In the genomic region with DNA sequence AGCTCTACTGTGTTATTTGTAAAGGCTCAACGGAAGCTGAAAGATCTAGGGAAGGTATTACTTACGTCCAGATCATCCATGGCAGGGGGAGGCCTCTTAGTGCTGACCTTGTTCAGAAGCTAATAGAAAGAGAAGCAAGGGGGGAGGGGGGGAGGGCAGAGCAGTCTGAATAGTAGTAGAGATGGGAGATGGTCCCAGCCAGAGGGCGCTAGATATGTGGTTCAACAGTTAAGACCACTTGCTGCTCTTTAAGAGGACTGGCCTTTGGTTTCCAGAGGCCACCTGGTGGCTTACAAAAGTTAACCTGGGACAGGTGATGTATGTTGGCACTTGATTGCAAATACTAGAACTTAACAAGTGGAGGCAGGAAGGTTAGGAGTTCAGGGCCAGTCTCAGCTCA, we compare ENCODE assay signal across 14 mouse cellular contexts. TPM values are rescaled to one million over a fixed set of nuclear protein-coding genes. Genes with fewer than 3 reads are reported as not detected.
DNase-seq lines count a peak whose midpoint lies in the region; ATAC-seq and TF ChIP-seq lines count a peak whose summit lies in the region.
"Had no signal": no experiment of that assay in that cellular context is flagged by ENCODE, and none has a peak within 500 bp of the region (broad histone marks: within the 10 kb centered on the region; RNA-seq: fewer than 3 reads in every experiment).

No protein-coding gene starts in this region.

- H3K4me1 ChIP-seq in intestine, postnatal 0 days (replicated peaks; ENCODE audit: control insufficient read depth, insufficient read depth, low read length) = no peaks in the 10 kb centered on the region
- H3K4me1 ChIP-seq in intestine, embryonic 16.5 days (ENCODE audit: control insufficient read depth, insufficient read depth, low read length) = peaks cover 13% of the 10 kb centered on the region
- H3K4me1 ChIP-seq in lung, embryonic 14.5 days (ENCODE audit: insufficient read depth) = peaks cover 6% of the 10 kb centered on the region; the same call in 1 of the 2 replicates

- ATAC-seq in intestine, postnatal 0 days = no peak
- ATAC-seq in intestine, embryonic 16.5 days = no peak
- no peak for ATAC-seq in lung, embryonic 14.5 days (ENCODE audit: insufficient read depth)
- no peak for ATAC-seq in megakaryocyte, adult 5-6 weeks (ENCODE audit: poor library complexity, severe bottlenecking)

- no peak overlapping the region for H3K27ac ChIP-seq in intestine, postnatal 0 days (ENCODE audit: low read depth, low read length)
- H3K27ac ChIP-seq in intestine, embryonic 16.5 days (ENCODE audit: low read length) = no peak overlapping the region
- no peak overlapping the region for H3K27ac ChIP-seq in lung, embryonic 14.5 days (ENCODE audit: low read depth)
- H3K27ac ChIP-seq: heart, embryonic 13.5 days; hindbrain, embryonic 12.5 days; lung, embryonic 15.5 days had no signal

- H3K36me3 ChIP-seq in intestine, postnatal 0 days (ENCODE audit: control insufficient read depth, insufficient read depth) = no peaks in the 10 kb centered on the region
- H3K36me3 ChIP-seq in intestine, embryonic 16.5 days (ENCODE audit: control insufficient read depth, insufficient read depth, low read length) = no peaks in the 10 kb centered on the region
- peaks cover 4% of the 10 kb centered on the region; the same call in 1 of the 2 replicates for H3K36me3 ChIP-seq in lung, embryonic 14.5 days (ENCODE audit: insufficient read depth)
- H3K36me3 ChIP-seq: hindbrain, embryonic 12.5 days; lung, embryonic 15.5 days had no signal

- 43% methylated on average over 3 of the region's 3 CpGs for WGBS in intestine, postnatal 0 days
- 30% methylated on average over 3 of the region's 3 CpGs for WGBS in intestine, embryonic 16.5 days
- 40% methylated on average over 3 of the region's 3 CpGs for WGBS in lung, embryonic 14.5 days

- no peak overlapping the region for H3K4me3 ChIP-seq in intestine, postnatal 0 days (ENCODE audit: low read depth, low read length)
- H3K4me3 ChIP-seq in intestine, embryonic 16.5 days (ENCODE audit: low read length) = no peak overlapping the region
- no peak overlapping the region for H3K4me3 ChIP-seq in lung, embryonic 14.5 days (ENCODE audit: low read depth, low read length)
- H3K4me3 ChIP-seq: heart, embryonic 13.5 days; hindbrain, embryonic 12.5 days; lung, embryonic 15.5 days had no signal

- DNase-seq in lung, embryonic 14.5 days = peak; percentile 39
- no peak for DNase-seq in lung, postnatal 4 days
- DNase-seq in NIH3T3 (ENCODE audit: low read depth) = peak; percentile 51
- peak; percentile 43 for DNase-seq in lung, postnatal 36 days
- DNase-seq in adrenal gland, postnatal 25 days = no peak
- DNase-seq: cerebellum, postnatal 36 days; right cerebral cortex, postnatal 4 days had no signal

- no peaks in the 10 kb centered on the region for H3K27me3 ChIP-seq in intestine, postnatal 0 days (replicated peaks; ENCODE audit: control insufficient read depth, insufficient read depth, low read length)
- no peaks in the 10 kb centered on the region for H3K27me3 ChIP-seq in intestine, embryonic 16.5 days (replicated peaks; ENCODE audit: control insufficient read depth, insufficient read depth, low read length)
- H3K27me3 ChIP-seq in lung, embryonic 14.5 days (ENCODE audit: insufficient read depth, low read length) = no peaks in the 10 kb centered on the region
- H3K27me3 ChIP-seq: heart, embryonic 13.5 days; lung, embryonic 15.5 days had no signal

- H3K9me3 ChIP-seq in intestine, postnatal 0 days (ENCODE audit: control insufficient read depth) = no peaks in the 10 kb centered on the region
- H3K9me3 ChIP-seq in intestine, embryonic 16.5 days (ENCODE audit: control insufficient read depth, low read length) = no peaks in the 10 kb centered on the region
- no peaks in the 10 kb centered on the region for H3K9me3 ChIP-seq in lung, embryonic 14.5 days (ENCODE audit: low read depth, low read length)
- H3K9me3 ChIP-seq: heart, embryonic 13.5 days; hindbrain, embryonic 12.5 days; lung, embryonic 15.5 days had no signal

- H3K9ac ChIP-seq in intestine, postnatal 0 days (ENCODE audit: low read depth, low read length) = no peak overlapping the region
- H3K9ac ChIP-seq in intestine, embryonic 16.5 days (ENCODE audit: low read depth, low read length) = no peak overlapping the region
- no peak overlapping the region for H3K9ac ChIP-seq in lung, embryonic 14.5 days
- H3K9ac ChIP-seq: heart, embryonic 13.5 days; hindbrain, embryonic 12.5 days; lung, embryonic 15.5 days had no signal

- H3K4me2 ChIP-seq in intestine, postnatal 0 days (replicated peaks; ENCODE audit: low read depth) = no peak overlapping the region
- no peak overlapping the region for H3K4me2 ChIP-seq in intestine, embryonic 16.5 days (ENCODE audit: low read depth, low read length)
- no peak overlapping the region for H3K4me2 ChIP-seq in lung, embryonic 14.5 days
- H3K4me2 ChIP-seq: heart, embryonic 13.5 days; hindbrain, embryonic 12.5 days; lung, embryonic 15.5 days had no signal

- peak; percentile 55 for TF ChIP-seq CTCF in intestine, postnatal 0 days (IDR thresholded peaks at IDR 0.05; ENCODE audit: low read depth)
- TF ChIP-seq CTCF in lung, embryonic 14.5 days (IDR thresholded peaks at IDR 0.05; ENCODE audit: low read depth) = peak; percentile 37; the same call in 1 of the 2 replicates

RNA-seq across cellular contexts. Expression of a gene that starts 2.2 kb away (rescaled TPM):
- polyA plus RNA-seq in intestine, postnatal 0 days (2015; fragmentation: Nextera tagmentation; extraction: Ambion mirVana) = 27.0 and 28.9 TPM in 2 replicates
- polyA plus RNA-seq in intestine, embryonic 16.5 days (2015; fragmentation: Nextera tagmentation; extraction: Ambion mirVana) = 53.6 and 64.0 TPM in 2 replicates
- polyA plus RNA-seq in lung, embryonic 14.5 days (2014; fragmentation: Nextera tagmentation; extraction: Ambion mirVana) = 85.4 and 93.3 TPM in 2 replicates
- 11.6 and 18.1 TPM in 2 replicates for total RNA-seq in megakaryocyte, adult 5-6 weeks (2015)
- 22.9 and 28.9 TPM in 2 replicates for total RNA-seq in megakaryocyte, adult 5-6 weeks (2017)
- 34.0 and 36.3 TPM in 2 replicates for total RNA-seq in adrenal gland, postnatal 25 days (2021)

RNA-seq across cellular contexts. Expression of a gene that starts 5.0 kb away (rescaled TPM):
- polyA plus RNA-seq in intestine, postnatal 0 days (2015; fragmentation: Nextera tagmentation; extraction: Ambion mirVana) = 2.2 and 2.9 TPM in 2 replicates
- 7.2 and 10.1 TPM in 2 replicates for polyA plus RNA-seq in intestine, embryonic 16.5 days (2015; fragmentation: Nextera tagmentation; extraction: Ambion mirVana)
- 11.0 and 12.2 TPM in 2 replicates for polyA plus RNA-seq in lung, embryonic 14.5 days (2014; fragmentation: Nextera tagmentation; extraction: Ambion mirVana)
- total RNA-seq in megakaryocyte, adult 5-6 weeks (2015) = 1.7 TPM in 1 of 2 replicates, not detected in the other
- total RNA-seq in megakaryocyte, adult 5-6 weeks (2017) = 0.95 and 1.3 TPM in 2 replicates
- 3.7 and 4.2 TPM in 2 replicates for total RNA-seq in adrenal gland, postnatal 25 days (2021)

RNA-seq across cellular contexts. Expression of a gene that starts 5.3 kb away (rescaled TPM):
- polyA plus RNA-seq in intestine, postnatal 0 days (2015; fragmentation: Nextera tagmentation; extraction: Ambion mirVana) = 12.0 and 13.1 TPM in 2 replicates
- 16.6 and 19.1 TPM in 2 replicates for polyA plus RNA-seq in intestine, embryonic 16.5 days (2015; fragmentation: Nextera tagmentation; extraction: Ambion mirVana)
- polyA plus RNA-seq in lung, embryonic 14.5 days (2014; fragmentation: Nextera tagmentation; extraction: Ambion mirVana) = 16.6 and 17.4 TPM in 2 replicates
- 2.4 and 3.0 TPM in 2 replicates for total RNA-seq in megakaryocyte, adult 5-6 weeks (2015)
- 3.1 and 3.3 TPM in 2 replicates for total RNA-seq in megakaryocyte, adult 5-6 weeks (2017)
- 26.3 and 26.4 TPM in 2 replicates for total RNA-seq in adrenal gland, postnatal 25 days (2021)

RNA-seq across cellular contexts. Expression of a gene that starts 5.5 kb away (rescaled TPM):
- 7.0 and 7.8 TPM in 2 replicates for polyA plus RNA-seq in intestine, postnatal 0 days (2015; fragmentation: Nextera tagmentation; extraction: Ambion mirVana)
- 11.1 and 12.4 TPM in 2 replicates for polyA plus RNA-seq in intestine, embryonic 16.5 days (2015; fragmentation: Nextera tagmentation; extraction: Ambion mirVana)
- polyA plus RNA-seq in lung, embryonic 14.5 days (2014; fragmentation: Nextera tagmentation; extraction: Ambion mirVana) = 9.3 and 11.5 TPM in 2 replicates
- 0.43 and 2.5 TPM in 2 replicates for total RNA-seq in megakaryocyte, adult 5-6 weeks (2015)
- 0.66 TPM in 1 of 2 replicates, not detected in the other for total RNA-seq in megakaryocyte, adult 5-6 weeks (2017)
- 3.2 and 3.9 TPM in 2 replicates for total RNA-seq in adrenal gland, postnatal 25 days (2021)
- total RNA-seq: monocyte, adult 5-6 weeks had no signal

RNA-seq across cellular contexts. Expression of a gene that starts 22.5 kb away (rescaled TPM):
- 240 and 241 TPM in 2 replicates for polyA plus RNA-seq in intestine, postnatal 0 days (2015; fragmentation: Nextera tagmentation; extraction: Ambion mirVana)
- polyA plus RNA-seq in intestine, embryonic 16.5 days (2015; fragmentation: Nextera tagmentation; extraction: Ambion mirVana) = 251 and 288 TPM in 2 replicates
- 421 and 428 TPM in 2 replicates for polyA plus RNA-seq in lung, embryonic 14.5 days (2014; fragmentation: Nextera tagmentation; extraction: Ambion mirVana)
- 334 and 336 TPM in 2 replicates for total RNA-seq in megakaryocyte, adult 5-6 weeks (2015)
- 2,102 and 2,594 TPM in 2 replicates for total RNA-seq in megakaryocyte, adult 5-6 weeks (2017)
- total RNA-seq in adrenal gland, postnatal 25 days (2021) = 74.2 and 91.6 TPM in 2 replicates

Comparison
In these comparisons a context has a peak if more than half of its experiments do, and no peak if none do; other contexts are left out.
1. DNase-seq: peak in lung, embryonic 14.5 days (single experiment), NIH3T3 (single experiment) and lung, postnatal 36 days (single experiment); none in lung, postnatal 4 days (0 of 2) and adrenal gland, postnatal 25 days (single experiment).